Mouse (Mus musculus): Measurements from ENCODE around the gene A730009L09Rik.

A730009L09Rik gene

GRCm38 (mm10) chr16:84559569-84560278 lies 44.8 kb downstream of the A730009L09Rik start:
- DNase-seq (ENCODE audit: low read depth, low spot score), result peak; percentile 44

DNA sequence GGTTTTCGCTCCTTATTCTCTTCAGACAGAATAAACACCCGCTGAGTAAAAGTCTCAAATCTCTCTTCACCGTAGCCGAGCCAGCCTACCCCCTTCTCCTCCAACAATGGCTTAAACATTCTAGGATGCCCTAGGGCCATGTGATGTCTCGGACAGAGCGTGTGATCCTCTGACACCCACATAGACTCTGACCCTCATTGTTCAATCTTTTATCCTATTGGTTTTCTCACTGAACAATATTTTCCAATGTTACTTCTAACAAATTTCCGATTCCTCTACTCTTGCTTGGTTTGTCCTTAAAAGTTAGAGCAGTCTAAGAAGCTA lies 45.3 kb downstream of the A730009L09Rik start:
- no peak for DNase-seq (ENCODE audit: low read depth, low spot score)
